Mouse (Mus musculus) hindbrain, embryonic 12.5 days (tissue): ENCODE measurements at regions not wholly inside any gene's neighbourhood (a gene's known extent, or its start where the extent isn't known, plus 50 kb on each side); places are given as distances from the start of the nearest gene placed in this dataset.

Experiments
- ATAC-seq: fragments of 200-750 bp; cut with Nextera tagmentation; 2 replicates; pipeline ENCODE4 v1.8.0; 2017; ENCODE audit warnings: moderate TSS enrichment; ENCODE audit not compliant: low FRiP score
- H3K27ac ChIP-seq: fragments of 300-500 bp; sonication (generic); 2 replicates; pipeline ENCODE4 v1.5.1; 2016; ENCODE audit warnings: mild to moderate bottlenecking
- H3K27me3 ChIP-seq: fragments of 300-500 bp; sonication (generic); 2 replicates; pipeline ENCODE4 v1.6.1; 2016; ENCODE audit warnings: mild to moderate bottlenecking
- H3K36me3 ChIP-seq: fragments of 300-500 bp; sonication (generic); 2 replicates; pipeline ENCODE4 v1.6.1; 2016; ENCODE audit warnings: mild to moderate bottlenecking
- H3K4me1 ChIP-seq: fragments of 300-500 bp; sonication (generic); 2 replicates; pipeline ENCODE4 v1.6.1; 2016
- H3K4me2 ChIP-seq: fragments of 300-500 bp; sonication (generic); replicated peaks from 2 replicates; pipeline ENCODE4 v1.6.1; 2016; ENCODE audit warnings: mild to moderate bottlenecking
- H3K4me3 ChIP-seq: fragments of 300-500 bp; sonication (generic); 2 replicates; pipeline ENCODE4 v1.5.1; 2016; ENCODE audit warnings: mild to moderate bottlenecking
- H3K9ac ChIP-seq: fragments of 300-500 bp; sonication (generic); 2 replicates; pipeline ENCODE4 v1.6.1; 2016; ENCODE audit warnings: mild to moderate bottlenecking, moderate library complexity
- H3K9me3 ChIP-seq: fragments of 300-500 bp; sonication (generic); replicated peaks from 2 replicates; pipeline ENCODE4 v1.6.1; 2016; ENCODE audit warnings: mild to moderate bottlenecking
- WGBS: fragments of 180-500 bp; shearing (Covaris S2); methylation state at CpG from one replicate; pipeline ENCODE4 v1.1.7; 2016; 5-methylcytosine and 5-hydroxymethylcytosine counted together

DNA sequence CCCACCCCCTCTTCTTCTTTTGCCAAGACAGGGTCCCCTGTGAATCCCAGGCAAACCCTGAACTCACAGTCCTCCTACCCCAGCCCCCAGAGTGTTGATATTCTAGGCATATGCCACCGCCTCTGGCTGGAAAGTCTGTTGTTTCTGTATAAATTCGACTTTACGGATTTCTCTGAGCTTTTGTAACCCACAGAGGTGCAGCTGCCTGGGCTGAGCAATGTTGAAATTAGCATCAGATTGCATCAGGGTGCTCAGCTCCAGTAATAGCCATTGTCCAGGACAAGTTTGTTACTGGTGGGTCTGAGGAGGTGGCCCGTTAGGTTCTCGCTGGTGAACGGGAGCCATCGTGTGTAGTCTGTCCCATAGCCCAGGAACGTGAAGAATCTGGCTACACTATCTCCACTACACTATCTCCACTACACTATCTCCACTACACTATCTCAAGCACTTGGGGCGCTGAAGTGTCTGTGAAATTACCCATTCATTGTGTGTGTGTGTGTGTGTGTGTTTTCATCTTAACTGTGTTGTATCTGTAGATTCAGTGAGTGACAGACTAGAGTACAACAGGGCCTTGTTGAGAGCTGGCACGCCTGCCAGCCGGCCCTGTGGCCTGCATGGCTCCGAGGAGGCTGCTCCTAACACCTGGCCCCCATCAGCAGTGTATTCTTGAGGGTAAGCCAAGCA is 92.4 kb upstream of the Hnrnpk start:
- no peak for ATAC-seq

GRCm38 (mm10) chr13:58494726-58495125 is 91.6 kb upstream of the Hnrnpk start:
- Histone ChIP-seq H3K4me1 (peaks cover 12% of the 10 kb centered on the region), H3K27ac (no peak overlapping the region), H3K27me3 (no peaks in the 10 kb centered on the region), H3K9me3 (no peaks in the 10 kb centered on the region), H3K4me3 (no peak overlapping the region), H3K9ac (no peak overlapping the region), H3K36me3 (no peaks in the 10 kb centered on the region), H3K4me2 (no peak overlapping the region)
- no peak for ATAC-seq
- WGBS: 49% methylated on average over 5 of the region's 5 CpGs

More for the DNA sequence above, 92.4 kb upstream of the Hnrnpk start:
- H3K4me2 ChIP-seq: no peak overlapping the region
- no peaks in the 10 kb centered on the region for H3K27me3 ChIP-seq
- no peak overlapping the region for H3K27ac ChIP-seq
- H3K9me3 ChIP-seq: no peaks in the 10 kb centered on the region
- 74% methylated on average over 12 of the region's 12 CpGs for WGBS
- peaks cover 12% of the 10 kb centered on the region for H3K4me1 ChIP-seq
- H3K4me3 ChIP-seq: no peak overlapping the region
- H3K36me3 ChIP-seq: no peaks in the 10 kb centered on the region
- H3K9ac ChIP-seq: no peak overlapping the region

GRCm38 (mm10) chr13:58490829-58491228 is 87.7 kb upstream of the Hnrnpk start:
- Histone ChIP-seq H3K4me2 (no peak overlapping the region), H3K4me3 (no peak overlapping the region), H3K27me3 (no peaks in the 10 kb centered on the region), H3K9ac (no peak overlapping the region), H3K4me1 (peaks cover 11% of the 10 kb centered on the region), H3K36me3 (no peaks in the 10 kb centered on the region), H3K27ac (no peak overlapping the region), H3K9me3 (no peaks in the 10 kb centered on the region)
- no peak for ATAC-seq
- 65% methylated on average over 8 of the region's 8 CpGs for WGBS

DNA sequence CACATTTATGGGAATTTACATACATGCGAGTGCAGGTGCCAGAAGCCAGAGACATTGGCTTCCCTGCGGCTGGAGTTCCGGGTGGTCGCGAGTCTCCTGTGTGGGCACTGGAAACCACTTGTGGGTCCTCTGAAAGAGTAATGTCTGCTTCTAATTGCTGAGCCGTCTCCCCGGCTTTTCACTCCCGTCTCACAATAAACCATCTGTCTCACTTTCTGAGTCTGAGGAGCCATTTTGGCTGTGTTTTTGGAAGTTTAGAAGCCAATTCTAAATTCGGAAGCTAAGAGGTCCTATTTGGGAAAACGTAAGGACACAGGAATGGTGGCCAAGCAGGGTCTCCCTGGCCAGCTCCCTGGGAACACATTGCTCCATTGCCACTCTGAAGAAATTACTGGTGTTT is 81.9 kb upstream of the Hnrnpk start:
- Histone ChIP-seq H3K27me3 (no peaks in the 10 kb centered on the region), H3K9me3 (no peaks in the 10 kb centered on the region), H3K27ac (no peak overlapping the region), H3K4me3 (no peak overlapping the region), H3K36me3 (no peaks in the 10 kb centered on the region), H3K9ac (no peak overlapping the region), H3K4me1 (no peaks in the 10 kb centered on the region), H3K4me2 (no peak overlapping the region)
- ATAC-seq: no peak
- WGBS: 79% methylated on average over 10 of the region's 10 CpGs

DNA sequence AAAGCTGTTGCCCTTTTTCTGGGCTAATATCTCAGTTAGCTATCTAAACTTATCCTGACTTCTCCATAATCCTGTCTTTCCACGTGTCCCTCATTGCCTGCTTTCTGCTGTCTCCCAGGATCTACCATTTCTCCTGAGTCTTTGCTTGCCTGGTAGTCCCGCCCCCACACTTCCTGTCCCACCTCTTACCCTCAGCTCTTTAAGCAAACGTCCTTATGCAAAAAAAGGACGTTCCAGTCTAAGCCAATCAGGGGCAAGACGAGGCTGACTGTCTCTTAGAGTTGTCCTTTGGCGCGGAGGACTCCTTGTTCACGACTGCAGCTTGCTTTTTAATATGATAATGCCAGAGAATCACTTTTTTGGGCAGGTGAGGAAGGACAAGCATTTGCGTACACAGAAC is 79.6 kb upstream of the Hnrnpk start:
- H3K4me2 ChIP-seq: no peak overlapping the region
- WGBS: 68% methylated on average over 9 of the region's 9 CpGs
- ATAC-seq: no peak
- no peaks in the 10 kb centered on the region for H3K4me1 ChIP-seq
- no peak overlapping the region for H3K9ac ChIP-seq
- no peak overlapping the region for H3K27ac ChIP-seq
- no peaks in the 10 kb centered on the region for H3K36me3 ChIP-seq
- H3K27me3 ChIP-seq: no peaks in the 10 kb centered on the region
- no peak overlapping the region for H3K4me3 ChIP-seq
- no peaks in the 10 kb centered on the region for H3K9me3 ChIP-seq

DNA sequence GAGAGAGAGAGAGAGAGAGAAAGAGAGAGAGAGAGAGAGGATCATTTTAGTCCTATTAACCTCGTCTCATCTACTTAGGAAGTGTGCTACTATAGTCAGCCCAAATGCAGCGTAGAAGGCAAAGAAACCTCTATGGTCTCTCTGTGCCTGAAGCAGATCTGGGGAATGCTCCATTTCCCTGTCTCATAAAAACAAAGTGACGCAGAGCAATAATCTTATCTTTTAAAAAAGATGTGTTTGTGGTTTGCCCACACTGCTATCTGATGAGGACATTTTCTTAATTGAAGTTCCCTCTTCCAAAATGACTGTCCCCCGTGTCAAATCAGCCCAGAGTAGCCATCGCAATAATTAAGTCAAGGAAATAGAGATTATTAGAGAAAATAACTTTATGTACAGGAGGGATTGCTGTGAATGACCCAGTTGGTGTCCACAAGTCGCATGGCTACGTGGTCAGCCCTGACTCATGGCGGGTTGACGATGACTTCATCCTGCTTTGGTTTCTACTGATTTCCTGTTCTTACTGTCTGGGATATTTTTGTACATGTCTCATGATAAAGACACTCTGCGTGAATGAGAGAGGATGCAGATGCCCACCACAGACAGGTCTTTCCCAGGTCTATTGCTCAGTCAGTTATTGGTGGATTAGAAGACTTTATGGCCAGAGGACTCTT is 77.9 kb upstream of the Hnrnpk start:
- H3K36me3 ChIP-seq: no peaks in the 10 kb centered on the region
- no peak for ATAC-seq
- H3K4me1 ChIP-seq: no peaks in the 10 kb centered on the region
- H3K9me3 ChIP-seq: no peaks in the 10 kb centered on the region
- WGBS: 92% methylated on average over 10 of the region's 10 CpGs
- H3K9ac ChIP-seq: no peak overlapping the region
- H3K27me3 ChIP-seq: no peaks in the 10 kb centered on the region
- no peak overlapping the region for H3K4me2 ChIP-seq
- H3K27ac ChIP-seq: no peak overlapping the region
- H3K4me3 ChIP-seq: no peak overlapping the region

- H3K9me3 ChIP-seq: no peaks in the 10 kb centered on the region
- H3K4me2 ChIP-seq: no peak overlapping the region
- no peaks in the 10 kb centered on the region for H3K36me3 ChIP-seq
- no peaks in the 10 kb centered on the region for H3K27me3 ChIP-seq
- H3K4me1 ChIP-seq: no peaks in the 10 kb centered on the region
- no peak overlapping the region for H3K9ac ChIP-seq
- H3K27ac ChIP-seq: no peak overlapping the region
- no peak overlapping the region for H3K4me3 ChIP-seq
- no peak for ATAC-seq
- 72% methylated on average over 8 of the region's 8 CpGs for WGBS
Measured at GRCm38 (mm10) chr13:58480388-58480927, 77.3 kb upstream of the Hnrnpk start.

DNA sequence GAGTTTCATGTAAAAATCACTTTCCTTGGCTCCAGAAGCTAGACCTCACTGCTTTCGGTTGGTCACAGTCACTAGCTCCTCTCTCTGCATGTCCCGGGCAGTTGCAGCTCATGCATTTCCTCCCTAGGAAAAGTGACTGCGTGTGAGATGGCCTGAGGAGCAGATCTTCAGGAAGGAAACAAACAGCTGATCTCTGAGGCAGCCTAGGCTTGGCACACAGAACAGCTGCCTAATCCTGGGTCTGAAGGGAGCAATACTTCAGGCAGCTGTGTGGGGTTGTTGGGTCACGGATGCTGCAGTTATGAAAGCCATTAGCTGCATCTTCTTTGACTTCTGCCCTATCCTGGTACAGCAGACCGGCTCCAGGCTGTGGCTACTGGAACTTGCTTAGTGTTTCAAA is 75.3 kb upstream of the Hnrnpk start:
- Histone ChIP-seq H3K4me1 (no peaks in the 10 kb centered on the region), H3K4me2 (no peak overlapping the region), H3K9me3 (no peaks in the 10 kb centered on the region), H3K4me3 (no peak overlapping the region), H3K27me3 (no peaks in the 10 kb centered on the region), H3K9ac (no peak overlapping the region), H3K27ac (no peak overlapping the region), H3K36me3 (no peaks in the 10 kb centered on the region)
- WGBS: 80% methylated on average over 5 of the region's 5 CpGs
- ATAC-seq: no peak

- no peaks in the 10 kb centered on the region for H3K4me1 ChIP-seq
- H3K9me3 ChIP-seq: no peaks in the 10 kb centered on the region
- no peak overlapping the region for H3K4me3 ChIP-seq
- 0 out of 2 replicates have a peak, but pooled peaks cover 3% of the 10 kb centered on the region for H3K27me3 ChIP-seq
- H3K36me3 ChIP-seq: no peaks in the 10 kb centered on the region
- H3K9ac ChIP-seq: no peak overlapping the region
- WGBS: 93% methylated on average over 6 of the region's 6 CpGs
- H3K27ac ChIP-seq: no peak overlapping the region
- no peak for ATAC-seq
- H3K4me2 ChIP-seq: no peak overlapping the region
Measured at GRCm38 (mm10) chr13:58477253-58477652, 74.1 kb upstream of the Hnrnpk start.

DNA sequence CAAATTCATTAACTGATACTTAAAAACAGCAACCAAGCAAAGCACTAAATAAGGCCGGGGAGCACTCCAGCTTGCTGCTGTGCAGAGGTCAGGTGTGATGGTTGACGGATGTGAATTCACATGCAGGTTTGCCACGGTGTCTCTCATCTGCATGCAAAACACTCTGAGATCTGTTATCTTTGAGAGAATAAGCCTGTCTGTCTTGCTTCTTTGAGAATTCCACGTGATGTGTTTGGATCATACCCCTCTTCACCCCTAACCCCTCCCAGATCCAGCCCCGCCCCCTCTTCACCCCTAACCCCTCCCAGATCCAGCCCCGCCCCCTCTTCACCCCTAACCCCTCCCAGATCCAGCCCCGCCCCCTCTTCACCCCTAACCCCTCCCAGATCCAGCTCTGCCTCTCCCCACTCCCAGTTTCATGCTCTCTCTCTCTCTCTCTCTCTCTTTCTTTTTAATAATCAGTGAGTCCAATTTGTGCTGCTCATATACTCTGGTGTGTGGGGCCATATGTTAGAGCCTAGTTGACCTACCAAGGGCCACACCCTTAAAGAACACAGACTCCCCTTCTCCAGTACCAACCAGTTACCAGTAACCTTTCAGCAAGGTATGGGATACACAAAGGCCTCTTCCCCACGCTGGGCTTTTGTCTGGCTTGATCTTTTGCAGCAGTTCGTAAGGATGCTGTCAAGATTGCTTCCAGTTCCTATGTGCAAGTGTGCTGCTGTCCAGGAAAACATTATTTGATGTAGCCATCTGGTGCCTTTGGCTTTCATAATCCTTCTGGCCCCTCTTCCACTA is 73.1 kb upstream of the Hnrnpk start:
- no peak overlapping the region for H3K27ac ChIP-seq
- 0 out of 2 replicates have a peak, but pooled peaks cover 8% of the 10 kb centered on the region for H3K27me3 ChIP-seq
- H3K4me2 ChIP-seq: no peak overlapping the region
- no peak overlapping the region for H3K4me3 ChIP-seq
- H3K36me3 ChIP-seq: no peaks in the 10 kb centered on the region
- ATAC-seq: no peak
- 35% methylated on average over 7 of the region's 9 CpGs for WGBS
- H3K4me1 ChIP-seq: peaks cover 8% of the 10 kb centered on the region; the same call in 1 of the 2 replicates
- H3K9ac ChIP-seq: no peak overlapping the region
- no peaks in the 10 kb centered on the region for H3K9me3 ChIP-seq

DNA sequence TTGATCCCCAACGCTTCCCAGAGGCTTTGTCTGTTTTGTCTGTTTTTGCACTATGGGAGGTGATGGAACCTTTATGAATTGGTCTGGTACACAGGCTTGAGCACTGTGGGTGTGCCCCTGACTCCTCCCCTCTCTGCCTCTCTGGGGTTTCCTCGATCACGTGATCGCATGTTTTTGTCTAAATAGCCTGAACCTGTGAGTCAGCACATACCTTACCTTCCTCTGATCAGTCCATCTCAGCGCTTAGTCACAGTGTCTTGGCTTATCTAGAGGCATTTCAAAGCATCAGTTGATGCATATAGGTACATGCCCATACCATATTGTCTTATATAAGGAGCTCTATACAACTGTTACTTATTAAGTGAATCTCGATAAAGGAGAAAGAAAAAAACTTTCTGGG is 72.4 kb upstream of the Hnrnpk start:
- H3K9me3 ChIP-seq: no peaks in the 10 kb centered on the region
- peaks cover 8% of the 10 kb centered on the region; the same call in 1 of the 2 replicates for H3K4me1 ChIP-seq
- peaks cover 12% of the 10 kb centered on the region; the same call in 1 of the 2 replicates for H3K27me3 ChIP-seq
- 41% methylated on average over 6 of the region's 6 CpGs for WGBS
- ATAC-seq: no peak
- no peak overlapping the region for H3K4me3 ChIP-seq
- no peak overlapping the region for H3K4me2 ChIP-seq
- H3K27ac ChIP-seq: no peak overlapping the region
- H3K36me3 ChIP-seq: no peaks in the 10 kb centered on the region
- H3K9ac ChIP-seq: no peak overlapping the region

GRCm38 (mm10) chr13:58472455-58472854 is 69.3 kb upstream of the Hnrnpk start:
- WGBS: 79% methylated on average over 14 of the region's 14 CpGs
- Histone ChIP-seq H3K4me3 (no peak overlapping the region), H3K36me3 (no peaks in the 10 kb centered on the region), H3K9me3 (no peaks in the 10 kb centered on the region), H3K9ac (no peak overlapping the region), H3K27ac (no peak overlapping the region), H3K4me1 (peaks cover 15% of the 10 kb centered on the region), H3K4me2 (no peak overlapping the region), H3K27me3 (peaks cover 12% of the 10 kb centered on the region; the same call in 1 of the 2 replicates)
- no peak for ATAC-seq
